Mouse (Mus musculus) intestine, embryonic 14.5 days (tissue): ENCODE results near the gene Fermt1. TPM values are rescaled to one million over a fixed set of nuclear protein-coding genes. Genes with fewer than 3 reads are reported as not detected.
A peak's percentile ranks its signal among the peaks of the same experiment; 100 is the strongest.

ENCODE experiments used
- ATAC-seq: fragments of 200-750 bp; cut with Nextera tagmentation; replicated peaks from 2 replicates; pipeline ENCODE4 v1.8.0; 2017; ENCODE audit warnings: low read depth, moderate number of reproducible peaks, moderate TSS enrichment, moderate library complexity; ENCODE audit not compliant: low FRiP score, low TSS enrichment
- DNase-seq: peaks from one replicate; pipeline ENCODE4 v3.0.0-alpha.2; 2018; ENCODE audit warnings: low spot score
- H3K27ac ChIP-seq: fragments of 300-500 bp; sonication (generic); 2 replicates; pipeline ENCODE4 v1.5.1; 2014; ENCODE audit warnings: low read depth, mild to moderate bottlenecking, control low read depth
- H3K27me3 ChIP-seq: fragments of 300-500 bp; sonication (generic); replicated peaks from 2 replicates; pipeline ENCODE4 v1.6.1; 2014; ENCODE audit warnings: low read length, control low read depth; ENCODE audit not compliant: control insufficient read depth, insufficient read depth
- H3K36me3 ChIP-seq: fragments of 300-500 bp; sonication (generic); 2 replicates; pipeline ENCODE4 v1.6.1; 2014; ENCODE audit warnings: low read length, control low read depth; ENCODE audit not compliant: control insufficient read depth, insufficient read depth
- H3K4me1 ChIP-seq: fragments of 300-500 bp; sonication (generic); replicated peaks from 2 replicates; pipeline ENCODE4 v1.6.1; 2014; ENCODE audit warnings: low read length, control low read depth, mixed read lengths; ENCODE audit not compliant: control insufficient read depth, insufficient read depth
- H3K4me2 ChIP-seq: fragments of 300-500 bp; sonication (generic); 2 replicates; pipeline ENCODE4 v1.6.1; 2014; ENCODE audit warnings: low read length
- H3K4me3 ChIP-seq: fragments of 300-500 bp; sonication (generic); 2 replicates; pipeline ENCODE4 v1.5.1; 2014; ENCODE audit warnings: low read depth, low read length, control low read depth, mixed read lengths
- H3K9ac ChIP-seq: fragments of 300-500 bp; sonication (generic); 2 replicates; pipeline ENCODE4 v1.6.1; 2014; ENCODE audit warnings: mild to moderate bottlenecking, low read length
- H3K9me3 ChIP-seq: fragments of 300-500 bp; sonication (generic); 2 replicates; pipeline ENCODE4 v1.6.1; 2016; ENCODE audit warnings: low read length, control low read depth; ENCODE audit not compliant: control insufficient read depth
- WGBS: fragments of 180-500 bp; shearing (Covaris S2); extraction: QIAGEN DNeasy Blood & Tissue Kit; methylation state at CpG from one replicate; pipeline ENCODE4 v1.1.7; 2014; 5-methylcytosine and 5-hydroxymethylcytosine counted together
- polyA plus RNA-seq: library from polyadenylated mRNA; unstranded; fragments of >200 nt; fragmentation: Nextera tagmentation; extraction: Ambion mirVana; gene quantifications from 2 replicates; pipeline ENCODE4 v1.2.1, GENCODE M21; 2014

Fermt1 gene
- polyA plus RNA-seq, 1 experiment from 2014 or later = 57.6 TPM

GRCm38 (mm10) chr2:132946976-132947375, 1.3 kb upstream of the Fermt1 start:
- Histone ChIP-seq H3K4me3 (no peak overlapping the region), H3K27me3 (peaks cover 43% of the 10 kb centered on the region), H3K36me3 (no peaks in the 10 kb centered on the region), H3K4me1 (0 out of 2 replicates have a peak, but pooled peaks cover 5% of the 10 kb centered on the region), H3K9ac (no peak overlapping the region), H3K4me2 (peak overlapping the region; percentile 15; the same call in 1 of the 2 replicates), H3K9me3 (no peaks in the 10 kb centered on the region), H3K27ac (no peak overlapping the region)
- DNase-seq = no peak
- WGBS = 54% methylated on average over 6 of the region's 6 CpGs
- ATAC-seq = no peak

- DNase-seq (peak; percentile 70), ATAC-seq (peak; percentile 3; the same call in 1 of the 2 replicates)
- Histone ChIP-seq H3K27ac (peak overlapping the region; percentile 80), H3K9ac (peak overlapping the region; percentile 53), H3K27me3 (peaks cover 43% of the 10 kb centered on the region), H3K36me3 (no peaks in the 10 kb centered on the region), H3K4me3 (peak overlapping the region; percentile 39), H3K4me2 (peak overlapping the region; percentile 49), H3K4me1 (0 out of 2 replicates have a peak, but pooled peaks cover 5% of the 10 kb centered on the region), H3K9me3 (no peaks in the 10 kb centered on the region)
- WGBS = 3% methylated on average over 24 of the region's 24 CpGs
These were observed 888 bp downstream of the Fermt1 start for GRCm38 (mm10) chr2:132944711-132945325.

GRCm38 (mm10) chr2:132943997-132944396, 1.7 kb downstream of the Fermt1 start:
- H3K36me3 ChIP-seq = no peaks in the 10 kb centered on the region
- WGBS = 22% methylated on average over 13 of the region's 13 CpGs
- H3K27me3 ChIP-seq = peaks cover 43% of the 10 kb centered on the region
- no peaks in the 10 kb centered on the region for H3K9me3 ChIP-seq
- ATAC-seq (no peak; the same call in 1 of the 2 replicates), DNase-seq (peak; percentile 58)
- H3K4me1 ChIP-seq = 0 out of 2 replicates have a peak, but pooled peaks cover 5% of the 10 kb centered on the region
- peak overlapping the region; percentile 39 for H3K4me3 ChIP-seq
- peak overlapping the region; percentile 40 for H3K27ac ChIP-seq
- peak overlapping the region; percentile 45 for H3K9ac ChIP-seq
- peak overlapping the region; percentile 49 for H3K4me2 ChIP-seq

GRCm38 (mm10) chr2:132943596-132943995, 2.1 kb downstream of the Fermt1 start:
- no peaks in the 10 kb centered on the region for H3K36me3 ChIP-seq
- H3K27ac ChIP-seq = peak overlapping the region; percentile 40
- H3K9ac ChIP-seq = peak overlapping the region; percentile 45
- 29% methylated on average over 9 of the region's 9 CpGs for WGBS
- no peaks in the 10 kb centered on the region for H3K9me3 ChIP-seq
- peak overlapping the region; percentile 49 for H3K4me2 ChIP-seq
- 0 out of 2 replicates have a peak, but pooled peaks cover 5% of the 10 kb centered on the region for H3K4me1 ChIP-seq
- H3K4me3 ChIP-seq = peak overlapping the region; percentile 39
- peaks cover 43% of the 10 kb centered on the region for H3K27me3 ChIP-seq
- DNase-seq (peak; percentile 63), ATAC-seq (no peak)

DNA sequence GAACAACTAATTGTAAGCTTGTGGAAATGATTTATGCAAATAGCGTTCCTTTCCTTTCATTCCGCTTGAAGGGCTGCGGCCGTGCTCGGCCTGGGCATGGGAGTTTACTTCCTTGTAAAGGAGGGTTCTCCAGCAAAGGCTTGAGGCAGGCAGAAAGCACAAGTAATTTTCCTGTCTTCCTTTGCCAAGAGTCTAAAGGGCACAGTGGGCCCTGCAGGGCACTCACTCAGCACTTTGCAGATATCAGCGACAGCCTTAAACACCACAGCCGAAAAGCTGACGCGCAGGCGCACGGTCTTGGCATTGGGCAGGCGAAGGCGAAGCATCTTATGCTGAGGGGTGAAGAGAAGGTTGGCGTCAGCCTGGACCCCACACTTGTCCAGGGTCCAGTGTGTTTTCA, 6.7 kb downstream of the Fermt1 start:
- DNase-seq = no peak
- 82% methylated on average over 14 of the region's 14 CpGs for WGBS
- Histone ChIP-seq H3K27ac (no peak overlapping the region), H3K9ac (no peak overlapping the region), H3K4me1 (no peaks in the 10 kb centered on the region), H3K27me3 (peaks cover 13% of the 10 kb centered on the region; the same call in 1 of the 2 replicates), H3K36me3 (no peaks in the 10 kb centered on the region; the same call in 1 of the 2 replicates), H3K4me3 (no peak overlapping the region), H3K9me3 (no peaks in the 10 kb centered on the region), H3K4me2 (no peak overlapping the region)
- ATAC-seq = no peak

- H3K4me2 ChIP-seq = no peak overlapping the region
- H3K9me3 ChIP-seq = peaks cover 3% of the 10 kb centered on the region
- H3K4me1 ChIP-seq = no peaks in the 10 kb centered on the region
- 79% methylated on average over 4 of the region's 4 CpGs for WGBS
- no peaks in the 10 kb centered on the region for H3K27me3 ChIP-seq
- no peak overlapping the region for H3K4me3 ChIP-seq
- no peaks in the 10 kb centered on the region; the same call in 1 of the 2 replicates for H3K36me3 ChIP-seq
- no peak for ATAC-seq
- no peak overlapping the region for H3K27ac ChIP-seq
- no peak for DNase-seq
- no peak overlapping the region for H3K9ac ChIP-seq
These were observed 9.5 kb downstream of the Fermt1 start for GRCm38 (mm10) chr2:132936176-132936575.

GRCm38 (mm10) chr2:132934711-132935110, 11.0 kb downstream of the Fermt1 start:
- H3K27me3 ChIP-seq = no peaks in the 10 kb centered on the region
- peaks cover 3% of the 10 kb centered on the region for H3K9me3 ChIP-seq
- WGBS = 92% methylated on average over 4 of the region's 4 CpGs
- no peak for DNase-seq
- H3K36me3 ChIP-seq = no peaks in the 10 kb centered on the region; the same call in 1 of the 2 replicates
- no peaks in the 10 kb centered on the region for H3K4me1 ChIP-seq
- no peak for ATAC-seq
- H3K4me2 ChIP-seq = no peak overlapping the region
- H3K9ac ChIP-seq = no peak overlapping the region
- no peak overlapping the region for H3K27ac ChIP-seq
- no peak overlapping the region for H3K4me3 ChIP-seq

GRCm38 (mm10) chr2:132934142-132934541, 11.6 kb downstream of the Fermt1 start:
- Histone ChIP-seq H3K9me3 (peaks cover 3% of the 10 kb centered on the region), H3K4me1 (no peaks in the 10 kb centered on the region), H3K4me2 (no peak overlapping the region), H3K27me3 (no peaks in the 10 kb centered on the region), H3K36me3 (no peaks in the 10 kb centered on the region; the same call in 1 of the 2 replicates), H3K4me3 (no peak overlapping the region), H3K9ac (no peak overlapping the region), H3K27ac (no peak overlapping the region)
- ATAC-seq (no peak), DNase-seq (no peak)
- WGBS = 83% methylated on average over 2 of the region's 2 CpGs

DNA sequence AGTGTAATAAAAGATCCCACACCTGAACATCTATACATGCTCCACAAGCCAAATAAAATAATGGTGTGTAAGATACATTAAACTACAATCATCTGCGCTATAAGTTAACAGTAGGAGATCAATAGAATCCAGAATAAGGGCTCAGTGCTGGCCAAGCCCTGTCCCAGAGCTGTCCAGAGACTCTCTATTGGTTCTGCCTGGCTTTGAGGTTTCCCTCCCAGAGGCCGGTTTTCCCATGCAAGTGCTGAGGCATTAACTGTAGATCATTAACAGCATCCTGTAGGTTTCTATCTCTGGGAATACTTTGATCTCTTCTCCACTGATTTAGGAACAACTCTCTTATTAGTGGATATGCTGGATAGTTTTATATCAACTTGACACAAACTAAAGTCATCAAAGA, 16.7 kb downstream of the Fermt1 start:
- H3K9ac ChIP-seq = no peak overlapping the region
- peaks cover 3% of the 10 kb centered on the region for H3K9me3 ChIP-seq
- H3K36me3 ChIP-seq = no peaks in the 10 kb centered on the region
- no peak overlapping the region for H3K4me2 ChIP-seq
- ATAC-seq = no peak
- H3K4me1 ChIP-seq = no peaks in the 10 kb centered on the region
- H3K27ac ChIP-seq = no peak overlapping the region
- no peak for DNase-seq
- H3K27me3 ChIP-seq = no peaks in the 10 kb centered on the region
- WGBS = 63% methylated on average over 2 of the region's 2 CpGs
- no peak overlapping the region for H3K4me3 ChIP-seq
